Mouse (Mus musculus) midbrain, postnatal 0 days (tissue): ENCODE data around the gene Vac14. TPM values are rescaled to one million over a fixed set of nuclear protein-coding genes. Genes with fewer than 3 reads are reported as not detected.
A peak's percentile ranks its signal among the peaks of the same experiment; 100 is the strongest.

Experiments
- ATAC-seq: fragments of 200-750 bp; cut with Nextera tagmentation; 2 replicates; pipeline ENCODE4 v1.8.0; 2017; ENCODE audit warnings: moderate number of reproducible peaks, mild to moderate bottlenecking, moderate TSS enrichment, moderate library complexity; ENCODE audit not compliant: low FRiP score
- DNase-seq: peaks from one replicate; pipeline ENCODE4 v3.0.0-alpha.2; 2015; ENCODE audit warnings: low spot score
- H3K27ac ChIP-seq: fragments of 300-500 bp; sonication (generic); 2 replicates; pipeline ENCODE4 v1.5.1; 2014; ENCODE audit warnings: low read depth, mild to moderate bottlenecking, low read length, mixed read lengths
- H3K27me3 ChIP-seq: fragments of 300-500 bp; sonication (generic); 2 replicates; pipeline ENCODE4 v1.6.1; 2014; ENCODE audit warnings: low read length, control low read depth, mixed read lengths; ENCODE audit not compliant: insufficient read depth
- H3K36me3 ChIP-seq: fragments of 300-500 bp; sonication (generic); 2 replicates; pipeline ENCODE4 v1.6.1; 2014; ENCODE audit warnings: low read length, control low read depth, mixed read lengths; ENCODE audit not compliant: insufficient read depth
- H3K4me1 ChIP-seq: fragments of 300-500 bp; sonication (generic); 2 replicates; pipeline ENCODE4 v1.6.1; 2014; ENCODE audit warnings: mild to moderate bottlenecking, control low read depth, antibody characterized with exemption, low read length, mixed read lengths; ENCODE audit not compliant: insufficient read depth
- H3K4me2 ChIP-seq: fragments of 300-500 bp; sonication (generic); 2 replicates; pipeline ENCODE4 v1.6.1; 2014; ENCODE audit warnings: low read depth, mild to moderate bottlenecking, low read length, mixed read lengths; ENCODE audit not compliant: poor library complexity, severe bottlenecking
- H3K4me3 ChIP-seq: fragments of 300-500 bp; sonication (generic); 2 replicates; pipeline ENCODE4 v1.5.1; 2014; ENCODE audit warnings: low read depth, mild to moderate bottlenecking, low read length, moderate library complexity
- H3K9ac ChIP-seq: fragments of 300-500 bp; sonication (generic); replicated peaks from 2 replicates; pipeline ENCODE4 v1.6.1; 2014; ENCODE audit warnings: mild to moderate bottlenecking, low read length, moderate library complexity, mixed read lengths; ENCODE audit not compliant: poor library complexity, severe bottlenecking
- H3K9me3 ChIP-seq: fragments of 300-500 bp; sonication (generic); 2 replicates; pipeline ENCODE4 v1.6.1; 2016; ENCODE audit warnings: low read length, control low read depth
- CTCF ChIP-seq: IDR thresholded peaks from 2 replicates; pipeline ENCODE4 v1.5.1; 2016; ENCODE audit warnings: antibody characterized with exemption, mild to moderate bottlenecking
- WGBS: fragments of 180-500 bp; shearing (Covaris S2); extraction: QIAGEN DNeasy Blood & Tissue Kit; methylation state at CpG from one replicate; pipeline ENCODE4 v1.1.7; 2014; 5-methylcytosine and 5-hydroxymethylcytosine counted together
- polyA plus RNA-seq: library from polyadenylated mRNA; unstranded; fragments of >200 nt; fragmentation: Nextera tagmentation; extraction: Ambion mirVana; gene quantifications from 2 replicates; pipeline ENCODE4 v1.2.1, GENCODE M21; 2015
- total RNA-seq: library from RNA; depleted of rRNA; stranded (reverse); fragments of >200 nt; gene quantifications from 2 replicates; pipeline ENCODE4 v1.2.3, GENCODE M21; 2014

The Vac14 gene
- total and polyA plus RNA-seq, 2 experiments from 2014 or later: 27.2 to 44.9 TPM

DNA sequence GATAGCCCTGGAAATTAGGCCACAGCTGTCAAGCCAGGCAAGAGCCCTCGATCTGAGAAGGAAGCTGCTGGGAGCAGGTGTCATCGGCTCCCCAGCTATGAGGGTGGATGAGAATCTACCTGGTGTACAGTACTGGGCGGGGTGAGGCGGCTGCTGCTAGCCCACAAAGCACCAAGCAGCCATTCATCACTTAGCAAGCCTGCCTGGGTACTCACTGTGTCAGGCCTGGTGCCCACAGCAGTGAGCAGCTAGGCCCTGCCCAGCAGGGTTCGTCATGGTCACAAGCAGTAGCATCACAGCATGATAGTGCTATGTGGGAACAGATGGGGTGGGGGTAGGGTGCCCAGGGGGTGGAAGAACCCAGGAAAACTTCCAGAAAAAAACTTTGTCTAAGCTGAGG, 77.0 kb downstream of the Vac14 start:
- Histone ChIP-seq H3K27me3 (no peaks in the 10 kb centered on the region), H3K9me3 (no peaks in the 10 kb centered on the region), H3K27ac (peak overlapping the region; percentile 57; the same call in 1 of the 2 replicates), H3K4me2 (no peak overlapping the region), H3K4me1 (no peaks in the 10 kb centered on the region), H3K4me3 (no peak overlapping the region), H3K9ac (peak overlapping the region; percentile 24; the same call in 1 of the 2 replicates), H3K36me3 (peaks cover 14% of the 10 kb centered on the region)
- TF ChIP-seq CTCF: no peak
- WGBS: 69% methylated on average over 5 of the region's 5 CpGs
- DNase-seq (peak; percentile 39), ATAC-seq (no peak)

DNA sequence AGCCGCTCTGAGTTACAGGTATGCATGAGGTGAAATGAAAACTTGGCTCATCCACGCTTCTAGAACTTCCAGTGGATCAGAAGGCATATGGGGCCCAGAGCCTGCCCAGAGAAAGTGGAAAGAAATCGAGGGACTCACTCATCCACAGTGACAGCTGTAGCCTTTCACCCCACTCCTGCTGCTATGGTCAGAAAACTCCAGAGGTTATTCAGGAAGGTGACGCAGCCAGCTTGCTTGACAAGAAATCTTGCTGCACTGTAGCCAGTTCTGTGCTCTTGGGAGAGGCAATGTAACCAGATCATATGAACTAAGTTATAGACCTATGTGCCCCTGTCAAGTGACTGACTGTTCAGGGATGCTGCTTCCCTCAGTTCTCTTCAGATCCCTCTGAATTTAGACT, 77.7 kb downstream of the Vac14 start:
- Histone ChIP-seq H3K9me3 (no peaks in the 10 kb centered on the region), H3K4me2 (no peak overlapping the region), H3K36me3 (peaks cover 14% of the 10 kb centered on the region), H3K4me1 (no peaks in the 10 kb centered on the region), H3K27me3 (no peaks in the 10 kb centered on the region), H3K27ac (no peak overlapping the region), H3K4me3 (no peak overlapping the region), H3K9ac (no peak overlapping the region)
- 96% methylated on average over 4 of the region's 4 CpGs for WGBS
- ATAC-seq (no peak), DNase-seq (no peak)
- no peak for TF ChIP-seq CTCF

DNA sequence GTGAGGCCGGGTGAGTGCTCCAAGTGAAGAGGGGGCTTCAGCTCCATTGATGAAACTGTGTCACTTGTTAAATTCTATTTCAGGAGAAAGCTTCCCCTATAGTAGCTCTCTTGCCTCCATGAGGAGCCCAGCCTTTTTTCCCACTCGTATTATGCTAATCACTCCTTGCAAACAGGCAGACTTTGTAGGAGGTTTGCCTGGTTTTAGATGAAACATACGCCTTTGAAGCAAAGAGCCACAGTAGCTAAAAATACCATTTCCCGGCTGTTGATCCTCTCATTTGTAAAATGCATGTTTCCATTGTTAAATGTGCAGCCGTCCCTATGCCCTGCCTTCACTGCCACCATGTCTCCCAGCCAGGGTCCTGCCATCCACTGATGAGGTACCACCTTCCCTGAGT, 79.2 kb downstream of the Vac14 start:
- 75% methylated on average over 5 of the region's 5 CpGs for WGBS
- ATAC-seq (no peak), DNase-seq (no peak)
- H3K9ac ChIP-seq: no peak overlapping the region
- H3K4me1 ChIP-seq: no peaks in the 10 kb centered on the region
- H3K4me2 ChIP-seq: no peak overlapping the region
- H3K9me3 ChIP-seq: no peaks in the 10 kb centered on the region
- peaks cover 11% of the 10 kb centered on the region; the same call in 1 of the 2 replicates for H3K36me3 ChIP-seq
- no peaks in the 10 kb centered on the region for H3K27me3 ChIP-seq
- TF ChIP-seq CTCF: no peak
- H3K4me3 ChIP-seq: no peak overlapping the region
- no peak overlapping the region; the same call in 1 of the 2 replicates for H3K27ac ChIP-seq

DNA sequence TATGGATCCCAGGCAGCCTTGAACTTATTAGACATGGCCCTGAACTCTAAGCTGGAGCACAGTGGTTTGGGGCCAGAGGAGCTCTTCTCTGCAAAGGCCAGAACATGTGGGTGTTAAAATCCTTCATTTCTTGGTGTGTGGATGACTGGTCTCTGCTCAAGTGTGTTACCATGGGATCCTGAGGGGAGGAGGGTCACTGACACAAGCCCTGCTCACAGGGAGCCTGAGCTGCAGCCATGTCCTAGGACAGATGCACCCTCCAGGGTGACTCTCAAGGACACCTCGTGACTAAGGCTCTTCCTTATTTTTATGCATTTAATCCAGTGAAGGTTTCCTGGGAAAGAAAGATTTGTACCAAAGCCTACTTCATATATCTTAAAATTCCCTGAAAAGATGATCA, 79.7 kb downstream of the Vac14 start:
- no peaks in the 10 kb centered on the region for H3K27me3 ChIP-seq
- H3K4me2 ChIP-seq: no peak overlapping the region
- ATAC-seq (no peak), DNase-seq (no peak)
- H3K27ac ChIP-seq: no peak overlapping the region
- TF ChIP-seq CTCF: no peak
- H3K36me3 ChIP-seq: peaks cover 11% of the 10 kb centered on the region; the same call in 1 of the 2 replicates
- H3K4me1 ChIP-seq: no peaks in the 10 kb centered on the region
- H3K9me3 ChIP-seq: no peaks in the 10 kb centered on the region
- no peak overlapping the region for H3K9ac ChIP-seq
- H3K4me3 ChIP-seq: no peak overlapping the region
- WGBS: 70% methylated on average over 1 of the region's 1 CpGs

- no peak for TF ChIP-seq CTCF
- no peak for DNase-seq
- Histone ChIP-seq H3K4me1 (no peaks in the 10 kb centered on the region), H3K4me2 (no peak overlapping the region), H3K36me3 (peaks cover 11% of the 10 kb centered on the region; the same call in 1 of the 2 replicates), H3K4me3 (no peak overlapping the region), H3K27me3 (no peaks in the 10 kb centered on the region), H3K27ac (no peak overlapping the region), H3K9me3 (no peaks in the 10 kb centered on the region), H3K9ac (no peak overlapping the region)
- ATAC-seq: no peak
- 86% methylated on average over 7 of the region's 7 CpGs for WGBS
Measured at GRCm38 (mm10) chr8:110699501-110699900, 81.1 kb downstream of the Vac14 start.

- DNase-seq (no peak), ATAC-seq (no peak)
- Histone ChIP-seq H3K9me3 (no peaks in the 10 kb centered on the region), H3K4me2 (no peak overlapping the region), H3K36me3 (peaks cover 11% of the 10 kb centered on the region; the same call in 1 of the 2 replicates), H3K9ac (no peak overlapping the region), H3K27ac (no peak overlapping the region), H3K4me3 (no peak overlapping the region), H3K4me1 (no peaks in the 10 kb centered on the region), H3K27me3 (no peaks in the 10 kb centered on the region)
- no peak for TF ChIP-seq CTCF
- 92% methylated on average over 2 of the region's 2 CpGs for WGBS
Measured at GRCm38 (mm10) chr8:110700561-110700960, 82.2 kb downstream of the Vac14 start.
